Mouse (Mus musculus): ENCODE measurements around the gene Sorbs1. TPM values are rescaled to one million over a fixed set of nuclear protein-coding genes. Genes with fewer than 3 reads are reported as not detected.

The Sorbs1 gene
- polyA plus RNA-seq, 1 experiment from 2014 or later, result 92.0 TPM

GRCm38 (mm10) chr19:40377632-40378031, 135.9 kb downstream of the Sorbs1 start:
- 0 out of 2 replicates have a peak, but pooled peaks have one; percentile 32 for ATAC-seq (ENCODE audit: low FRiP score, low read depth)
- WGBS, result 60% methylated on average over 14 of the region's 14 CpGs
- H3K27ac ChIP-seq (replicated peaks), result no peak overlapping the region

GRCm38 (mm10) chr19:40376566-40377281, 136.9 kb downstream of the Sorbs1 start:
- no peaks in the 10 kb centered on the region for H3K9me3 ChIP-seq
- ATAC-seq (ENCODE audit: low FRiP score, low read depth), result no peak
- H3K36me3 ChIP-seq, result peaks cover 13% of the 10 kb centered on the region; the same call in 1 of the 2 replicates
- H3K4me1 ChIP-seq (replicated peaks), result peaks cover 14% of the 10 kb centered on the region; the same call in 1 of the 2 replicates
- H3K9ac ChIP-seq, result no peak overlapping the region
- no peaks in the 10 kb centered on the region for H3K27me3 ChIP-seq
- H3K27ac ChIP-seq (replicated peaks), result no peak overlapping the region
- no peak overlapping the region for H3K4me2 ChIP-seq
- WGBS, result 77% methylated on average over 21 of the region's 21 CpGs
- no peak overlapping the region for H3K4me3 ChIP-seq

More at GRCm38 (mm10) chr19:40377632-40378031, 135.9 kb downstream of the Sorbs1 start:
- H3K9ac ChIP-seq, result no peak overlapping the region
- no peak overlapping the region for H3K4me2 ChIP-seq
- no peaks in the 10 kb centered on the region for H3K27me3 ChIP-seq
- H3K36me3 ChIP-seq, result peaks cover 13% of the 10 kb centered on the region; the same call in 1 of the 2 replicates
- no peaks in the 10 kb centered on the region for H3K9me3 ChIP-seq
- no peak overlapping the region for H3K4me3 ChIP-seq
- H3K4me1 ChIP-seq (replicated peaks), result 0 out of 2 replicates have a peak, but pooled peaks cover 10% of the 10 kb centered on the region

- Histone ChIP-seq H3K4me2 (no peak overlapping the region), H3K9me3 (no peaks in the 10 kb centered on the region), H3K9ac (no peak overlapping the region), H3K36me3 (peaks cover 13% of the 10 kb centered on the region; the same call in 1 of the 2 replicates), H3K27me3 (no peaks in the 10 kb centered on the region), H3K27ac (replicated peaks) (no peak overlapping the region), H3K4me3 (no peak overlapping the region), H3K4me1 (replicated peaks) (peaks cover 10% of the 10 kb centered on the region)
- 95% methylated on average over 2 of the region's 2 CpGs for WGBS
- no peak for ATAC-seq (ENCODE audit: low FRiP score, low read depth)
Observed at GRCm38 (mm10) chr19:40374720-40375119, 138.9 kb downstream of the Sorbs1 start.

- H3K4me1 ChIP-seq (replicated peaks), result peaks cover 10% of the 10 kb centered on the region
- no peak for ATAC-seq (ENCODE audit: low FRiP score, low read depth)
- no peaks in the 10 kb centered on the region for H3K27me3 ChIP-seq
- H3K4me3 ChIP-seq, result no peak overlapping the region
- peaks cover 13% of the 10 kb centered on the region; the same call in 1 of the 2 replicates for H3K36me3 ChIP-seq
- H3K27ac ChIP-seq (replicated peaks), result no peak overlapping the region
- 89% methylated on average over 5 of the region's 5 CpGs for WGBS
- no peak overlapping the region for H3K9ac ChIP-seq
- H3K4me2 ChIP-seq, result no peak overlapping the region
- H3K9me3 ChIP-seq, result no peaks in the 10 kb centered on the region
Observed at GRCm38 (mm10) chr19:40372679-40373078, 140.9 kb downstream of the Sorbs1 start.

DNA sequence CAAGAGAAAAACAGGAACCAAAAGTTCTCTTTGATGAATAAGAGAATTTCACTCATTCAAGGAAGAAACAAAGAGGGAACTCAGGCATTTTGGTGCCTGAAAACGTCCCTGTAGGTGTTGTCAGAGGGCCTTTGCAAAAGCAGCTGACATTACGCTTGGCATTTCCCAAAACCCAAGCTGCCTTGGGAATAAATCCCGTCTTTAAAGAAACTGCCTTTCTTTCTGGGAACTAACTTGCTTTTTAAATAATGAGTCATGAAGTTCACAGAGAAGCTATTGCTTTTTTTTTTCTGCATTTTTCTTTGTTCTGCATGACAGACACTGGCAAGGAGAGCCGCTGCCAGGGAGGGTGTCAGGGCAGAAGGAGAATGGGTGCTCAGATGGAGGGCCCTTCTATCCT, 141.7 kb downstream of the Sorbs1 start:
- peaks cover 13% of the 10 kb centered on the region; the same call in 1 of the 2 replicates for H3K36me3 ChIP-seq
- WGBS, result 39% methylated on average over 4 of the region's 4 CpGs
- no peak overlapping the region for H3K27ac ChIP-seq (replicated peaks)

DNA sequence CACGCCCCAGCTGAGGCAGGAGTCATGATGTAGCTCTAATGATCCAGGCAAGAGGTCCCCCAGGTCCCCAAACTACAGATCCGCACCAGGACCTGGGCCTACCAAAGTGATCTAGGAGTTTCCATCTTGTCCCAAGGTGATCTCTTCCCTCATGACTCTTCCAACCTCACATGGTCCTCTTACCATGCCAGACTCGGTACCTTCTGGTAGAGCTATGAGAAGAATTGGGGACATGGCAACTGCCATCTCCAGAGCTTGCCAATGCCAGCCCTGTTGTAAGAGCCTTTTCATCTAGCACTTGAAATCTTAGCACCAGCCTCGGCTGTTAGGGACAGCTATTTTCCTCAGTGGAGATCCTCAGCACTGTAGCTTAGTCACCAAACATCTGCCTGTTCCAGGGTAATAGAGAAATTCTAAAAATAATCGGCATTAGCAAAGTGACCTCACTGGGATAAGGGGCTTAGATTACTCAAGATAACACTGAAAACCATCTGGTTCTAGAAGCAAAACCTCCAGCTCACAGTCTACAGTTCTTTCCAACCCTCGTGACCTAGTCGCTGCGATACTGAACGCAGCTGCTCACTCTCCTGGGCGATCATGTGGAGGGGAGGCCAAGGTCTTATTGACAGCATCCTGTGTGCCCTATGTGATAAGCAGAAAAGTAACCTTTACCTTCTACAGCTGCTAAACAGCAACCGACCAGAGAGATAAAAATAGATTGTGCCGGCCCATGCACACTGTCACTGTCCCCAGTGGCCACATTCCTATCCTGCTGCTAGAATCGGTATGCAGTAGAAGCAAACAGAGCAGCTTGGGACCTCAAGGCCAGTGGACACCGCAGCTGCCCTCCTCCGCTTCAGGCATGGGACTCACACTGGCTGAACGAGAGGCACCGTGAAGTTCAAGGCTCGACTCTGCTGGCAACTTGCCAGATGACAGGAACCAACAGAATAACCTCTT, 143.4 kb downstream of the Sorbs1 start:
- WGBS, result 65% methylated on average over 18 of the region's 18 CpGs
- Histone ChIP-seq H3K9me3 (no peaks in the 10 kb centered on the region), H3K4me3 (no peak overlapping the region), H3K9ac (no peak overlapping the region), H3K4me1 (replicated peaks) (peaks cover 19% of the 10 kb centered on the region), H3K27me3 (no peaks in the 10 kb centered on the region), H3K36me3 (0 out of 2 replicates have a peak, but pooled peaks cover 9% of the 10 kb centered on the region), H3K27ac (replicated peaks) (no peak overlapping the region), H3K4me2 (no peak overlapping the region)
- no peak for ATAC-seq (ENCODE audit: low FRiP score, low read depth)

More for the DNA sequence above, 141.7 kb downstream of the Sorbs1 start:
- Histone ChIP-seq H3K27me3 (no peaks in the 10 kb centered on the region), H3K4me2 (no peak overlapping the region), H3K9ac (no peak overlapping the region), H3K4me1 (replicated peaks) (peaks cover 10% of the 10 kb centered on the region), H3K9me3 (no peaks in the 10 kb centered on the region), H3K4me3 (no peak overlapping the region)
- no peak for ATAC-seq (ENCODE audit: low FRiP score, low read depth)

GRCm38 (mm10) chr19:40368517-40368916, 145.1 kb downstream of the Sorbs1 start:
- Histone ChIP-seq H3K4me2 (no peak overlapping the region), H3K4me1 (replicated peaks) (peaks cover 19% of the 10 kb centered on the region), H3K27me3 (no peaks in the 10 kb centered on the region), H3K27ac (replicated peaks) (no peak overlapping the region), H3K9ac (no peak overlapping the region), H3K4me3 (no peak overlapping the region), H3K9me3 (no peaks in the 10 kb centered on the region), H3K36me3 (peaks cover 25% of the 10 kb centered on the region)
- no peak for ATAC-seq (ENCODE audit: low FRiP score, low read depth)
- 97% methylated on average over 2 of the region's 2 CpGs for WGBS

DNA sequence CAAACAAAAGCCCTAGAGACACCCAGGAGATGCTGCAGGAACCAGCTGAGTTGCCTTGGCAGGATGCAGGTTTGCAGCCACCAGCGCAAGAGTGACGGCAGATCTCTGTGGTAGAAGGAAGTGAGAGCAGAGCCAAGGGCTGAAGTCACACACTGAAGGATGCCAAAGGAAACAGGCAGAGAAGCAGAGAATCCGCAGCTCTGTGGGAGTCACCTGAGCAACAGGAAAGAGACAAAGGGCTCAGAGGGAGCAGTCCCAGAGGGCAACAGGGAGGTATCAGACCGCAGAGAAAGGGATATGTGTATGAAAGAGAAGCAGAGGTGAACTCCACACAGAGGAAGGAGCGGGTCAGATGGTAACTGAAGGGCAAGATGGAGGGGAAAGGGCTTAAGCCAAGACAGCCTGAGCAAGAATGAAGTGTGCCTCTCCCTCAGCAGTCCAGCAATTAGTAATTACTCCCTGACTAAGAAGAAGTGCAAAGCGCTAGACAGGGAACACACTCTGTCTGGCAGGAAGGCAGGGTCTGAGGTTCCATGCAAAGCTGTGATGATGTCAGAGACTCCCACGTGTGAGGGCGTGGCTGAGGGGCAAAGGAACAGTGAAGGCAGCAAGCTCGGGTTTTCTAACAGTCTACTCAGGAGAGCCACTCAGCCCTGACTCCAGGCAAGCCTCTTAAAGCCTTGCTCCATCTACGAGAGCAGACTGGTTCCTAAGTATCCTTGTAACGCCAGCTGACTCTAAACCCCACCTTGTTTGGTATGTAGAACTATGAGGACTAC, 147.2 kb downstream of the Sorbs1 start:
- H3K36me3 ChIP-seq, result peaks cover 21% of the 10 kb centered on the region
- ATAC-seq (ENCODE audit: low FRiP score, low read depth), result peak; percentile 59
- peaks cover 14% of the 10 kb centered on the region for H3K4me1 ChIP-seq (replicated peaks)
- H3K27me3 ChIP-seq, result no peaks in the 10 kb centered on the region
- H3K27ac ChIP-seq (replicated peaks), result peak overlapping the region; percentile 58
- H3K9ac ChIP-seq, result no peak overlapping the region
- no peaks in the 10 kb centered on the region for H3K9me3 ChIP-seq
- WGBS, result 31% methylated on average over 11 of the region's 11 CpGs
- H3K4me3 ChIP-seq, result no peak overlapping the region
- H3K4me2 ChIP-seq, result no peak overlapping the region

DNA sequence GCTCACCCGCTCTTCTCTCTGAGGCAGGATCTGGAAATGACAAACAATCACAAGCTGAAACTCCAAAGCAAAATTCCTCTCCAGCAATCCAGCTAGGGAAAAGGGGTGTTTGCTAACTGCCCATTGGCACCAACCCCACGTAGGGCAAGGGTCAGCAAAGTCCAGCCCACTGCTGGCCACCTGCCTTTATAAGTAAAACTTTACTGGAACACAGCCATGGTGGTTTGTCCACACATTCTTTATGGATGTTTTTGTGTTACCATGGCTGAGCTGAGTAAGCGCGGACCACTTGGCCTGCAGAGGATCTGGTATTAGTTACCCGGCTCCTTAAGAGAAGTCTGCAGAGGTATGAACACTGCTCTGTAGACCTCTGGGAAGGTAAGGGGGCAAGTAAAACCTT, 148.4 kb downstream of the Sorbs1 start:
- no peak for ATAC-seq (ENCODE audit: low FRiP score, low read depth)
- 68% methylated on average over 5 of the region's 5 CpGs for WGBS

GRCm38 (mm10) chr19:40363447-40363846, 150.1 kb downstream of the Sorbs1 start:
- Histone ChIP-seq H3K9ac (no peak overlapping the region), H3K4me1 (replicated peaks) (peaks cover 8% of the 10 kb centered on the region), H3K27ac (replicated peaks) (no peak overlapping the region), H3K36me3 (peaks cover 21% of the 10 kb centered on the region), H3K4me2 (no peak overlapping the region), H3K9me3 (no peaks in the 10 kb centered on the region), H3K27me3 (no peaks in the 10 kb centered on the region), H3K4me3 (no peak overlapping the region)
- ATAC-seq (ENCODE audit: low FRiP score, low read depth), result no peak
- 97% methylated on average over 5 of the region's 5 CpGs for WGBS

More for the DNA sequence above, 148.4 kb downstream of the Sorbs1 start:
- H3K27me3 ChIP-seq, result no peaks in the 10 kb centered on the region
- peaks cover 9% of the 10 kb centered on the region for H3K4me1 ChIP-seq (replicated peaks)
- peaks cover 21% of the 10 kb centered on the region for H3K36me3 ChIP-seq
- H3K27ac ChIP-seq (replicated peaks), result peak overlapping the region; percentile 58
- H3K9me3 ChIP-seq, result no peaks in the 10 kb centered on the region
- no peak overlapping the region for H3K4me2 ChIP-seq
- no peak overlapping the region for H3K4me3 ChIP-seq
- H3K9ac ChIP-seq, result no peak overlapping the region

DNA sequence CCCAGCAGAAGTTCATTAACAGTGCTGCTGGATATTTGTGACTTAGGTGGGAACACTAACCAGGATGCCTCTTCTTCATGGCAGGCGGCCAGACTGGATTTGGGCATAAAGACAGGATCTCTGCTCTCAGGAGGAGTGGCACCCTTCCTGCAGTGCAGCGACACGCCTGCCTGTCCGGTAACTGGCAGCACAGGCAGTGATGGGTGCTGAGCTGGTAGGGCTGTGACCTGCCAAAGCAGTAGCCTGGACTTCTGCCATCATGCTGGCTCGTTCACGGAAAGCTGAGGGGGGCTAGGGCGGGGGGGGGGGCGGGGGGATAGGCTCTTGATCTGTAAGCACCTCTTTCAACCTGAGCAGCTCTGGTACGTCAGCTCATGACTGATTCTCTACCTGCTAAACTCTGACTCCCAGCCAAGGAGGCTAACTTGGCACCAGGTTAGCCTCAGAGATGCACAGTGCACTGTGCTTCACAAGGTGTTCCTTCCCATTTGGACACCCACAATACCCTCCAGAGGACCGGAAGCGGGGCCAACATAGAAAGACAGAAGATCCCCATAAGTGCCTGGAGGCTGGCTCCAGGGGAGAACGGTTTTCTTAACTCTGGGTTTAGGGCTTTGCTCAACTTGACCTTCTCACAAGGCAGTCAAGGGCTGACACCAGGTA, 151.2 kb downstream of the Sorbs1 start:
- Histone ChIP-seq H3K36me3 (peaks cover 21% of the 10 kb centered on the region), H3K9me3 (no peaks in the 10 kb centered on the region), H3K4me2 (no peak overlapping the region), H3K27ac (replicated peaks) (no peak overlapping the region), H3K27me3 (no peaks in the 10 kb centered on the region), H3K4me3 (no peak overlapping the region), H3K9ac (no peak overlapping the region), H3K4me1 (replicated peaks) (peaks cover 8% of the 10 kb centered on the region)
- WGBS, result 60% methylated on average over 12 of the region's 12 CpGs
- no peak for ATAC-seq (ENCODE audit: low FRiP score, low read depth)
